Mouse (Mus musculus) heart, embryonic 12.5 days (tissue): Measurements from ENCODE around the gene Cavin1. TPM values are rescaled to one million over a fixed set of nuclear protein-coding genes. Genes with fewer than 3 reads are reported as not detected.

ENCODE experiments used
- ATAC-seq: fragments of 200-750 bp; cut with Nextera tagmentation; 2 replicates; pipeline ENCODE4 v1.8.0; 2017; ENCODE audit warnings: moderate TSS enrichment, moderate library complexity; ENCODE audit not compliant: insufficient number of reproducible peaks, low FRiP score
- H3K27ac ChIP-seq: fragments of 300-500 bp; sonication (generic); 2 replicates; pipeline ENCODE4 v1.5.1; 2016; ENCODE audit warnings: mild to moderate bottlenecking, moderate library complexity; ENCODE audit not compliant: poor library complexity, severe bottlenecking
- H3K27me3 ChIP-seq: fragments of 300-500 bp; sonication (generic); replicated peaks from 2 replicates; pipeline ENCODE4 v1.6.1; 2016; ENCODE audit warnings: mild to moderate bottlenecking, moderate library complexity
- H3K36me3 ChIP-seq: fragments of 300-500 bp; sonication (generic); 2 replicates; pipeline ENCODE4 v1.6.1; 2016; ENCODE audit warnings: mild to moderate bottlenecking, moderate library complexity
- H3K4me1 ChIP-seq: fragments of 300-500 bp; sonication (generic); replicated peaks from 2 replicates; pipeline ENCODE4 v1.6.1; 2016; ENCODE audit warnings: mild to moderate bottlenecking
- H3K4me2 ChIP-seq: fragments of 300-500 bp; sonication (generic); 2 replicates; pipeline ENCODE4 v1.6.1; 2016; ENCODE audit warnings: mild to moderate bottlenecking, moderate library complexity
- H3K4me3 ChIP-seq: fragments of 300-500 bp; sonication (generic); 2 replicates; pipeline ENCODE4 v1.5.1; 2016; ENCODE audit warnings: mild to moderate bottlenecking
- H3K9ac ChIP-seq: fragments of 300-500 bp; sonication (generic); 2 replicates; pipeline ENCODE4 v1.6.1; 2016; ENCODE audit warnings: mild to moderate bottlenecking, moderate library complexity
- H3K9me3 ChIP-seq: fragments of 300-500 bp; sonication (generic); replicated peaks from 2 replicates; pipeline ENCODE4 v1.6.1; 2016; ENCODE audit warnings: mild to moderate bottlenecking, moderate library complexity
- WGBS: fragments of 180-500 bp; shearing (Covaris S2); methylation state at CpG from one replicate; pipeline ENCODE4 v1.1.7; 2016; 5-methylcytosine and 5-hydroxymethylcytosine counted together
- polyA plus RNA-seq: library from polyadenylated mRNA; unstranded; fragments of >200 nt; fragmentation: Nextera tagmentation; extraction: Ambion mirVana; gene quantifications from 2 replicates; pipeline ENCODE4 v1.2.1, GENCODE M21; 2016

Gene Cavin1
- polyA plus RNA-seq, 1 experiment from 2014 or later: 348 TPM

DNA sequence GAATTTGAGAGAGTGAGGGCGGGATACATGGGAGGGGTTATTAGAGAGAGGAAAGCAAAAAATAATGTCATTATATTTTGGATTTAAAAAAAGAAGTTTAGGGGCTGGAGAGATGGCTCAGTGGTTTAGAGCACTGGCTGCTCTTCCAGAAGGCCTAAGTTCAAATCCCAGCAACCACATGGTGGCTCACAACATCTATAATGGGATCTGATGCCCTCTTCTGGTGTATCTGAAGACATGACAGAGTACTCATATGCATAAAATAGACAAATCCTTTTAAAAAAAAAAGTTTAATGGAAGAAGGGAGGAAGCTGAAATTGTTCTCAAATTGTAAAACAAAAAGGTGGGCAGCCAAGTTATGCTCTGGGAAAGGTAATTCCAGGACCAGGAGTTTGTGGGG lies 21.1 kb downstream of the Cavin1 start:
- H3K27ac ChIP-seq: no peak overlapping the region
- no peak overlapping the region for H3K9ac ChIP-seq
- no peaks in the 10 kb centered on the region for H3K27me3 ChIP-seq
- 0 out of 2 replicates have a peak, but pooled peaks cover 3% of the 10 kb centered on the region for H3K36me3 ChIP-seq
- no peak overlapping the region for H3K4me2 ChIP-seq
- peaks cover 29% of the 10 kb centered on the region for H3K4me1 ChIP-seq
- no peak overlapping the region for H3K4me3 ChIP-seq
- no peak for ATAC-seq
- H3K9me3 ChIP-seq: no peaks in the 10 kb centered on the region
- WGBS: 100% methylated on average over 1 of the region's 1 CpGs

- 29% methylated on average over 4 of the region's 4 CpGs for WGBS
- Histone ChIP-seq H3K36me3 (no peaks in the 10 kb centered on the region), H3K4me3 (no peak overlapping the region), H3K27me3 (no peaks in the 10 kb centered on the region), H3K4me1 (peaks cover 29% of the 10 kb centered on the region), H3K9ac (no peak overlapping the region), H3K27ac (no peak overlapping the region), H3K4me2 (no peak overlapping the region), H3K9me3 (no peaks in the 10 kb centered on the region)
- no peak for ATAC-seq
Measured at GRCm38 (mm10) chr11:100948317-100948716, 22.4 kb downstream of the Cavin1 start.

- H3K27me3 ChIP-seq: no peaks in the 10 kb centered on the region
- no peak overlapping the region for H3K4me2 ChIP-seq
- no peaks in the 10 kb centered on the region for H3K36me3 ChIP-seq
- no peak overlapping the region for H3K9ac ChIP-seq
- H3K9me3 ChIP-seq: no peaks in the 10 kb centered on the region
- no peak overlapping the region for H3K4me3 ChIP-seq
- peaks cover 25% of the 10 kb centered on the region for H3K4me1 ChIP-seq
- H3K27ac ChIP-seq: peak overlapping the region; percentile 25; the same call in 1 of the 2 replicates
- no peak for ATAC-seq
Measured at GRCm38 (mm10) chr11:100947548-100947947, 23.1 kb downstream of the Cavin1 start.

- WGBS: 31% methylated on average over 4 of the region's 4 CpGs
- Histone ChIP-seq H3K4me3 (no peak overlapping the region), H3K36me3 (no peaks in the 10 kb centered on the region), H3K4me2 (no peak overlapping the region), H3K9me3 (no peaks in the 10 kb centered on the region), H3K9ac (no peak overlapping the region), H3K27me3 (no peaks in the 10 kb centered on the region), H3K4me1 (peaks cover 18% of the 10 kb centered on the region), H3K27ac (peak overlapping the region; percentile 33)
- ATAC-seq: no peak
Measured at GRCm38 (mm10) chr11:100946862-100947261, 23.8 kb downstream of the Cavin1 start.

GRCm38 (mm10) chr11:100942388-100942787 lies 28.3 kb downstream of the Cavin1 start:
- Histone ChIP-seq H3K4me2 (no peak overlapping the region), H3K4me1 (peaks cover 17% of the 10 kb centered on the region), H3K36me3 (no peaks in the 10 kb centered on the region), H3K27ac (no peak overlapping the region), H3K9ac (no peak overlapping the region), H3K9me3 (no peaks in the 10 kb centered on the region), H3K4me3 (no peak overlapping the region), H3K27me3 (no peaks in the 10 kb centered on the region)
- no peak for ATAC-seq
- 76% methylated on average over 1 of the region's 1 CpGs for WGBS

- Histone ChIP-seq H3K4me3 (peak within 1 kb of the TSS; percentile 79), H3K27me3 (no peaks in the 10 kb centered on the region), H3K9me3 (no peaks in the 10 kb centered on the region), H3K4me2 (peak within 1 kb of the TSS; percentile 92), H3K9ac (peak within 1 kb of the TSS; percentile 84), H3K36me3 (no peaks in the 10 kb centered on the region), H3K27ac (peak within 1 kb of the TSS; percentile 81), H3K4me1 (peaks cover 25% of the 10 kb centered on the region)
- WGBS: 1% methylated on average over 29 of the region's 29 CpGs
- ATAC-seq: peak; percentile 99
Measured at GRCm38 (mm10) chr11:100939512-100940151, 31.1 kb downstream of the Cavin1 start, which contains the start of gene Stat3. Gene Stat3, minus strand, starts transcription at chr11:100939540.

GRCm38 (mm10) chr11:100938711-100939511 lies 31.8 kb downstream of the Cavin1 start:
- peak overlapping the region; percentile 79 for H3K4me3 ChIP-seq
- H3K27me3 ChIP-seq: no peaks in the 10 kb centered on the region
- ATAC-seq: peak; percentile 4; the same call in 1 of the 2 replicates
- H3K9me3 ChIP-seq: no peaks in the 10 kb centered on the region
- peaks cover 29% of the 10 kb centered on the region for H3K4me1 ChIP-seq
- peak overlapping the region; percentile 81 for H3K27ac ChIP-seq
- H3K4me2 ChIP-seq: peak overlapping the region; percentile 92
- under 1% methylated on average over 48 of the region's 48 CpGs for WGBS
- peak overlapping the region; percentile 84 for H3K9ac ChIP-seq
- no peaks in the 10 kb centered on the region for H3K36me3 ChIP-seq

- 22% methylated on average over 5 of the region's 5 CpGs for WGBS
- H3K4me3 ChIP-seq: peak overlapping the region; percentile 79
- H3K9ac ChIP-seq: peak overlapping the region; percentile 27; the same call in 1 of the 2 replicates
- peaks cover 29% of the 10 kb centered on the region for H3K4me1 ChIP-seq
- no peaks in the 10 kb centered on the region for H3K36me3 ChIP-seq
- no peaks in the 10 kb centered on the region for H3K27me3 ChIP-seq
- peak overlapping the region; percentile 92 for H3K4me2 ChIP-seq
- H3K27ac ChIP-seq: no peak overlapping the region
- no peak for ATAC-seq
- H3K9me3 ChIP-seq: no peaks in the 10 kb centered on the region
Measured at GRCm38 (mm10) chr11:100938112-100938511, 32.6 kb downstream of the Cavin1 start.

- Histone ChIP-seq H3K27me3 (no peaks in the 10 kb centered on the region), H3K4me2 (peak overlapping the region; percentile 45), H3K27ac (no peak overlapping the region), H3K9ac (no peak overlapping the region), H3K4me3 (no peak overlapping the region), H3K4me1 (peaks cover 29% of the 10 kb centered on the region), H3K36me3 (no peaks in the 10 kb centered on the region), H3K9me3 (no peaks in the 10 kb centered on the region)
- WGBS: 36% methylated on average over 4 of the region's 4 CpGs
- ATAC-seq: no peak
Measured at GRCm38 (mm10) chr11:100937295-100937694, 33.4 kb downstream of the Cavin1 start.

DNA sequence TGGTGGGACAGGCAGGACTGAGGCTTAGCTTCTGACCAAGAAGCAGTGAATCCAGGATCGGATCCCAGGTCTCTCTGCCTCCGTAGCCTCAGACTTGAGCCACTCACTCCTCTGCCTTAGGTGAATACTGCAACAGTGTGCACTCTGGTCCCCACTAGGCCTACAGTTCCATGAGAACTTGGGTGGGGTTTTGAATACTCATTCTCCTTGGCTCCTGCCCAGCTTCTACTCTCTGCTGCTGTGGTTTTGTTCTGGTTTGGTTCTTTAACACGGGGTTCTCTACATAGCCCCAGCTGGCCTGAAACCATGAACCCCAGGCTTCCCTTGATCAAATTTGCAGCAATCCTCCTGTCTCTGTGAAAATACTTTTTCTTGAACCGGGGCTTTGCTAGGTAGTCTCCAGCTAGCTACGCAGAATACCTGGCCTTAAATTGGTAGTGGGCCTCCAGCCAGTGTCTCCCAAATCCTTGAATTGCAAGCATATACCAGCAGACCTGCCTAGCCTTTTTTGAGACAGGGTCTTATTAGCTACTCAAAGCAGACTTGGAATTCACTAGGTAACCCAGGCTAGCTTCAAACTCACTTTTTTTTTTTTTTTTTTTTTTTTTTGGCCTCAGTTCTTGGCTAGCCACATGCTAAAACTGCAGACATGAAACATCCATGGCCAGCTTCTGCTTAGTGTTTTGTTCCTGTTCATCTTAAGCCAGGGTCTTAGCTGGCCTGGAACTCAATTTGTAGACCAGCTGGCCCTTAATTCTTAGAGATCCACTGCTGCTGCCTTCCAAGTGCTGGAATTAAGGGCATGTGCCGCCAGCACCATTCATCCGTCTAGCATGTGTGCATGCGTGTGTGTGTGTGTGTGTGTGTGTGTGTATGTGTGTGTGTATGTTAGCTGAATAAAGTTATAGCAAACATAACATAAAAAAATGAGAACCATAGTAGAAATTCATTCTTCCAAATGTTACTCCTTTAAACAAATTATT lies 35.0 kb downstream of the Cavin1 start:
- 91% methylated on average over 8 of the region's 8 CpGs for WGBS
- Histone ChIP-seq H3K36me3 (peaks cover 8% of the 10 kb centered on the region; the same call in 1 of the 2 replicates), H3K27me3 (no peaks in the 10 kb centered on the region), H3K27ac (no peak overlapping the region), H3K4me2 (no peak overlapping the region), H3K9me3 (no peaks in the 10 kb centered on the region), H3K9ac (no peak overlapping the region), H3K4me1 (peaks cover 36% of the 10 kb centered on the region), H3K4me3 (no peak overlapping the region)
- ATAC-seq: no peak
